Mouse (Mus musculus) erythroblast, embryonic 14.5 days (primary cell): ENCODE measurements around the gene Tpcn1.

ENCODE experiments used
- GATA1 ChIP-seq: IDR thresholded peaks from 2 replicates; pipeline ENCODE4 v1.6.1; 2012; ENCODE audit warnings: low read length, inconsistent platforms, mixed read lengths
- TAL1 ChIP-seq: IDR thresholded peaks from 3 replicates; pipeline ENCODE4 v1.6.1; 2012; ENCODE audit warnings: low read length, inconsistent platforms, mixed read lengths

- TF ChIP-seq TAL1 (no peak), GATA1 (no peak; the same call in 1 of the 2 replicates)
Measured at GRCm38 (mm10) chr5:120612822-120613604, 24.5 kb upstream of the Tpcn1 start.
